Mouse (Mus musculus): ENCODE measurements at regions not wholly inside any gene's neighbourhood (a gene's known extent, or its start where the extent isn't known, plus 50 kb on each side); places are given as distances from the start of the nearest gene placed in this dataset.

DNA sequence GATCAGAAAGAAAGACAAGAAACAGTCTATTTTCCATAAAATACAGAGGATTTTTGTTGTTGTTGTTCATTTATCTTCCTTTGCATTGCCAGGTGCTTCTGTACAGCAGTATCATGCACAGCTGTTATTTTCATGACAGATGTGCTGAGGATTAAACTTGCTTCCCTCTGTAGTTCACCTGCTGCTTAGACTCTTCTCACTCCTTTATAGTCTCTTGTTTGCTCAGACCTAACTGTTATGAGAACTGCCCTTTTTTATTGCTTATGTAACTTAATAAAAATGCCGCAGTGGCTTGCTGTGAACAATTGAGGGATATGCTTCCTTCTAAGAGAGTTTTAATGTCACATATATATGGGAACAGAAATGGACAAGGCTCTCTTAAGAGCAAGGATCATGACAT, 467.1 kb downstream of the Adcyap1 start:
- Histone ChIP-seq H3K9ac (no peak overlapping the region), H3K36me3 (no peaks in the 10 kb centered on the region), H3K4me3 (replicated peaks) (no peak overlapping the region), H3K27ac (no peak overlapping the region), H3K9me3 (replicated peaks) (no peaks in the 10 kb centered on the region), H3K4me2 (no peak overlapping the region), H3K27me3 (no peaks in the 10 kb centered on the region), H3K4me1 (no peaks in the 10 kb centered on the region)
- WGBS = 81% methylated on average over 1 of the region's 1 CpGs
- ATAC-seq (replicated peaks; ENCODE audit: low FRiP score) = no peak

DNA sequence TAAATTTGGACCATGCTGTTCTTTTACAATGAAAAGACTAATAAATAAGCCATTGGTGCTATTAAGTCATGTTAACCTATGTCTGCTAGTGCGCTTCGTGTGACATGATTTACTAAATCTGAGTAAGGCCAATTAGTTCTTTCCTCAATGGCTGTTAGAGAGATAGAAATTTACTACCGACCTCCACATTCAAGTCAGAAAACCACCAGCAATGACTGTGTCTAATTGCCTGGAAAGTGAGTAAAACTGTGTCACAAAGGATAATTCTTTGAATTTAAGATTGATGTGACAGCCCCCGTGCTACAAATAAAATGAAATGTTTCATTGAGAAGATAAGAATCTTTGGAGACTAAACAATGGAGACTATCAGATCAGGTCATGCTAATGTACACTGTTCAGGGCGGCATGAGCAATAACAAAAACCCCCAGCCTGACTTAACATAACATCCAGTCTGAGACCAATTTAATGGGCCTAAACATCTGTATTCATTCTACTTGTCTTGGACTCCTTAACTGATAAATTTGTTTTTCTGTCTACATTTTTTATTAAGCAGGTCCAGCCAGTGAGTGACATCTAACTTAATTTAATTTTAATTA, 477.6 kb downstream of the Adcyap1 start:
- no peaks in the 10 kb centered on the region for H3K9me3 ChIP-seq (replicated peaks)
- no peak overlapping the region for H3K4me3 ChIP-seq (replicated peaks)
- H3K27ac ChIP-seq = no peak overlapping the region
- no peaks in the 10 kb centered on the region for H3K27me3 ChIP-seq
- no peaks in the 10 kb centered on the region for H3K36me3 ChIP-seq
- H3K4me2 ChIP-seq = no peak overlapping the region
- no peak overlapping the region for H3K9ac ChIP-seq
- ATAC-seq (replicated peaks; ENCODE audit: low FRiP score) = peak; percentile 93
- 15% methylated on average over 5 of the region's 5 CpGs for WGBS
- no peaks in the 10 kb centered on the region for H3K4me1 ChIP-seq

DNA sequence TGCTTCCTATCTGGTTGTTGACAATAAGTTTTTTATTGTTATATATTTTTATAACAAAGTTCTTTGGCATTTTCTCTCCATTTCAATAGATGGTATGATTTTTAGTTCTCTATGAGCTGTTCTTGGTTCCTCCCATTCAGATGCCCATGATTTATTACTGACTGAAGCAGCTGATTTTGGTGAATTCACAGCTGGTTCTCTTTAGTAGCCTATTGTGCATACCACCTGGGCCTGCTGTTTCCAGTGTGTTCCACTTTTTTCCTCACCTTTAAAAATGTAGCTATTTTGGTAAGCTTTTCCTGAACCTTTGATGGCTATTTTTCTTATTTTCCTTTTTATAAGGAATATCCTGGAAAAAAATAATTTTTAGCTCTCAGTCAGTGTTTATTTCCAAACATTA, 501.9 kb downstream of the Adcyap1 start:
- no peaks in the 10 kb centered on the region for H3K27me3 ChIP-seq
- ATAC-seq (replicated peaks; ENCODE audit: low FRiP score) = no peak
- H3K4me3 ChIP-seq (replicated peaks) = no peak overlapping the region
- no peak overlapping the region for H3K4me2 ChIP-seq
- H3K36me3 ChIP-seq = no peaks in the 10 kb centered on the region
- no peak overlapping the region for H3K9ac ChIP-seq
- H3K9me3 ChIP-seq (replicated peaks) = no peaks in the 10 kb centered on the region
- no peak overlapping the region for H3K27ac ChIP-seq
- H3K4me1 ChIP-seq = no peaks in the 10 kb centered on the region

DNA sequence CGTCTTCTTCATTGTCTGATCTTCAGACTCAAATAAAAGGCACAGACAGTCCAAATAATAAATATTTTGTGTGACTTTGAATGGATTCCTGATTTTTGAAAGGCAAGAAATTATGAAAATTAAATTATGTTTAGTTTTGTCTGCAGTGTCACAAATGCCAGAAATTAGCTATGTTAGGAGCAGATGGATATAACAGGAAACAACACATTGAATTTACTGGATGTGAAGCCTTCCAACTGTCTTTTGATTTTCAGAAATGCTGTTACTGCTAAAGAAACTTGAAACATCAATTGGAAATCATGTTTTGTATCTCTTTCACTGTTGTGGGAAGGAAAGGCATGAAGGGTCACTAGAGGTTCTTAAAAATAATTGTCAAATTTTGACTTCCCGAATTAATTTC, 518.8 kb downstream of the Adcyap1 start:
- Histone ChIP-seq H3K4me3 (replicated peaks) (no peak overlapping the region), H3K27ac (no peak overlapping the region), H3K4me1 (no peaks in the 10 kb centered on the region), H3K4me2 (no peak overlapping the region), H3K9ac (no peak overlapping the region), H3K36me3 (no peaks in the 10 kb centered on the region), H3K27me3 (no peaks in the 10 kb centered on the region), H3K9me3 (replicated peaks) (no peaks in the 10 kb centered on the region)
- WGBS = 82% methylated on average over 2 of the region's 2 CpGs
- no peak for ATAC-seq (replicated peaks; ENCODE audit: low FRiP score)

DNA sequence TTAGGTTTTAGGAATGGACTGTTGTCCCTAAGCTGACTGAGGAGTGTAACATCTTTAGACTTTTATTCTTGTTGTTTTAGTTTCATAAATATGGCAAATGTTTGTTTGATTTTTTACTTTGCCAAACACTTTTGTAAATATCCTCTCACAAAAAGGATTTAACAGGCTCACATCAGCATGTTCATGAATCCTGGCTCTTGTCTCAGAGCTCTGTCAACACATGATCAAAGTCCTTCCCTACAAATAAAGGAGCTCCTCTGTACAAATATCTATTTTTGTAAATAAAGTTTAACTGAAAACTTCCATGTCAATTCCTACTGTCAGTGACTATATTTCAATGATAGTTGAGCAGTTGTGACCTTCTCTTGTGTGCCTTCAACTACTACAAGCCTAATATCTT, 542.5 kb downstream of the Adcyap1 start:
- no peak overlapping the region for H3K27ac ChIP-seq
- H3K36me3 ChIP-seq = no peaks in the 10 kb centered on the region
- no peaks in the 10 kb centered on the region for H3K27me3 ChIP-seq
- no peak overlapping the region for H3K4me2 ChIP-seq
- H3K9ac ChIP-seq = no peak overlapping the region
- no peak for ATAC-seq (replicated peaks; ENCODE audit: low FRiP score)
- no peaks in the 10 kb centered on the region for H3K4me1 ChIP-seq
- H3K9me3 ChIP-seq (replicated peaks) = no peaks in the 10 kb centered on the region
- H3K4me3 ChIP-seq (replicated peaks) = no peak overlapping the region

DNA sequence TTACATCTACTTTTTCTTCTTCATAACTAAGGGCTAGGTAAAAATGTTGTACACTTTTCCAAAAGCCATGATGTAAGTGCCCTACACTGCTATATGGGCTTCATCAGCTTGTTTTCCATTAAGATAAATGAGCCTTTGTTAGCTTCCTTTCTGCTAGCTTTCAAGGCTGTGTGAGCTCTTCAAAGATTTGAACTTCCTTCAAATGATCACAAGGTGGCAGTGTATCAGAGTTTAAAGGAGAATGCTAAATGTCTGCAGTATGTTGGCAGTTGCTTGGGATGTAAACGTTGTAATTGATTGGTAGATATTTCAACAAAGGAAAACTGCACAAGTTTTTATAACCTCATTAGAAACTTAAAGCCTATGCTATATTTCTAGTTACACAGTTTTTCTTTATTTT, 563.5 kb downstream of the Adcyap1 start:
- H3K9me3 ChIP-seq (replicated peaks) = no peaks in the 10 kb centered on the region
- WGBS = 18% methylated on average over 1 of the region's 1 CpGs
- no peak overlapping the region for H3K27ac ChIP-seq
- ATAC-seq (replicated peaks; ENCODE audit: low FRiP score) = no peak
- no peak overlapping the region for H3K9ac ChIP-seq
- no peak overlapping the region for H3K4me2 ChIP-seq
- H3K27me3 ChIP-seq = no peaks in the 10 kb centered on the region
- H3K4me1 ChIP-seq = no peaks in the 10 kb centered on the region
- no peak overlapping the region for H3K4me3 ChIP-seq (replicated peaks)
- no peaks in the 10 kb centered on the region for H3K36me3 ChIP-seq

Measured in kidney, embryonic 15.5 days (tissue).